Mouse (Mus musculus) midbrain, embryonic 14.5 days (tissue): Measurements from ENCODE around the gene Fndc5. TPM values are rescaled to one million over a fixed set of nuclear protein-coding genes. Genes with fewer than 3 reads are reported as not detected.

Experiments used
- ATAC-seq: fragments of 200-750 bp; cut with Nextera tagmentation; 2 replicates; pipeline ENCODE4 v1.8.0; 2017; ENCODE audit warnings: moderate number of reproducible peaks, moderate library complexity; ENCODE audit not compliant: low FRiP score, low TSS enrichment
- DNase-seq: peaks from one replicate; pipeline ENCODE4 v3.0.0-alpha.2; 2015
- H3K27ac ChIP-seq: fragments of 300-500 bp; sonication (generic); replicated peaks from 2 replicates; pipeline ENCODE4 v1.5.1; 2014; ENCODE audit warnings: mild to moderate bottlenecking, low read depth, low read length, moderate library complexity
- H3K27me3 ChIP-seq: fragments of 300-500 bp; sonication (generic); 2 replicates; pipeline ENCODE4 v1.6.1; 2014; ENCODE audit warnings: low read length, control low read depth, mixed read lengths; ENCODE audit not compliant: control insufficient read depth, insufficient read depth
- H3K36me3 ChIP-seq: fragments of 300-500 bp; sonication (generic); 2 replicates; pipeline ENCODE4 v1.6.1; 2014; ENCODE audit warnings: low read length, control low read depth; ENCODE audit not compliant: control insufficient read depth, insufficient read depth
- H3K4me1 ChIP-seq: fragments of 300-500 bp; sonication (generic); 2 replicates; pipeline ENCODE4 v1.6.1; 2014; ENCODE audit warnings: mild to moderate bottlenecking, antibody characterized with exemption, low read length, control low read depth; ENCODE audit not compliant: control insufficient read depth, insufficient read depth
- H3K4me2 ChIP-seq: fragments of 300-500 bp; sonication (generic); 2 replicates; pipeline ENCODE4 v1.6.1; 2014; ENCODE audit warnings: mild to moderate bottlenecking, low read length, moderate library complexity
- H3K4me3 ChIP-seq: fragments of 300-500 bp; sonication (generic); replicated peaks from 2 replicates; pipeline ENCODE4 v1.5.1; 2014; ENCODE audit warnings: low read depth, low read length
- H3K9ac ChIP-seq: fragments of 300-500 bp; sonication (generic); replicated peaks from 2 replicates; pipeline ENCODE4 v1.6.1; 2014; ENCODE audit warnings: mild to moderate bottlenecking, low read length, moderate library complexity
- H3K9me3 ChIP-seq: fragments of 300-500 bp; sonication (generic); 2 replicates; pipeline ENCODE4 v1.6.1; 2016; ENCODE audit warnings: low read length, control low read depth, mixed read lengths; ENCODE audit not compliant: control insufficient read depth
- WGBS: fragments of 180-500 bp; shearing (Covaris S2); extraction: QIAGEN DNeasy Blood & Tissue Kit; methylation state at CpG from one replicate; pipeline ENCODE4 v1.1.7; 2014; 5-methylcytosine and 5-hydroxymethylcytosine counted together
- polyA plus RNA-seq: library from polyadenylated mRNA; unstranded; fragments of >200 nt; fragmentation: Nextera tagmentation; extraction: Ambion mirVana; gene quantifications from 2 replicates; pipeline ENCODE4 v1.2.1, GENCODE M21; 2014

Fndc5 gene
- polyA plus RNA-seq: 5.6 and 8.0 TPM in 2 replicates

DNA sequence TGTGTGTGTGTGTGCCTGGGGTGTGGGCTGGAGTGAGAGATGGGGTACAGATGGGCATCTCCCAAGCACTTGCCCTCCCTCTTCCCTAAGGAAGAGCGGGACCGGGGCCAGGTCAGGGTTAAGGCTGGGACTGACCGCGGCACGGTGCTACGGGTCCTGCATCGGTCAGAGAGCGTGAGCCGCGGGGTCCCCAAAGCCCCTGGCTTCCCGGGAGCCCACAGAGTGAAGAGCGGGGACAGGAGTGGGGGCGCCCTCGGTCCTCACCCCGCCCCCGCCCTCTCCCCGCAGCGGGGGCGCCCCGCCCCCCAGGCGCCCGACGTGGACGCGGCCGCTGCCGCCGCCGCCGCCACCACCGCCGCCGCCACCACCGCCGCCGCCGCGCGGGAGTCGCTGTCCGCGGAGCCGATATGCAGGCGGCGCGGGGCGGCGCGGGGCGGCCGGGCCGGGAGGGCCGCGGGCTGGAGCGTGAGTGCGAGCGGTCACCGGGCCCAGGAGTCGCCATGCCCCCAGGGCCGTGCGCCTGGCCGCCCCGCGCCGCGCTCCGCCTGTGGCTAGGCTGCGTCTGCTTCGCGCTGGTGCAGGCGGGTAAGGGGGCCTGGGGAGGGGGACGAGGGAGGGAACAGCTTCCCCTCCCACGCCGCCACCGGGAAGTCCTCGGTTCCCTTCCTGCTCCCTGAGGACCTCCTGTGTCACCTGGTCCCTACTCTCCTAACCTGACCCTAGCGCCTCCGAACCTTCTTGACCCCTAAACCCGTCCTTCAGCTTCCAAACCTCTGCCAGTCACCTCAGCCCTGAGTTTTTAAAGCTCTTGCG, at the start of gene Fndc5:
Fndc5 (plus strand) TSS at position 421 of the 813 bp plus-strand sequence.
- Histone ChIP-seq H3K27me3 (peaks cover 26% of the 10 kb centered on the region), H3K36me3 (no peaks in the 10 kb centered on the region), H3K4me2 (peak within 1 kb of the TSS; percentile 97), H3K4me3 (peak within 1 kb of the TSS; percentile 47), H3K4me1 (peaks cover 13% of the 10 kb centered on the region), H3K27ac (no peak within 1 kb of the TSS), H3K9ac (peak within 1 kb of the TSS; percentile 83), H3K9me3 (no peaks in the 10 kb centered on the region)
- WGBS: 2% methylated on average over 49 of the region's 80 CpGs
- ATAC-seq: peak; percentile 43; the same call in 1 of the 2 replicates
- DNase-seq: peak; percentile 65

DNA sequence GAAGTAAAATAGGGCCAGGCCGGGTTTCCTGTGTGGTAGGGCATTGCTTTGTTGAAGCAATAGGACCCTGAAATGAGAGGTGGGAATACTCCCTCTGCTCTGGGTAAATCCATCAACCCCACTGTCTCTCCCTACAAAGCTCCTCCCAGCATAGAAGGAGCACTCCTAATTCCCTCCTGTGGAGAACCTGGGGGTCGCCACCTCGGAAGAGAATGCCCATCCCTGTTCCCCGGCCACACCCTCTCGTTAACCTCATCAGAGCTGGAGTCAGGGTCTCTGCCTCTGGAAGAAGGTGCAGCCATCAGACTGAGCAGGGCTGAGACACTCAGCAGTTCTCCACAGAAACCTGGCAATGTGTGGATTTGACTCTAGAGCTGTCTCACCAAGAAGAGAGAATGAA, 48.9 kb upstream of the Fndc5 start:
- no peak for ATAC-seq
- no peak overlapping the region for H3K9ac ChIP-seq
- WGBS: 61% methylated on average over 5 of the region's 5 CpGs
- H3K27ac ChIP-seq: no peak overlapping the region
- peaks cover 23% of the 10 kb centered on the region for H3K36me3 ChIP-seq
- no peak for DNase-seq
- H3K9me3 ChIP-seq: no peaks in the 10 kb centered on the region
- H3K27me3 ChIP-seq: no peaks in the 10 kb centered on the region
- no peak overlapping the region for H3K4me2 ChIP-seq
- no peak overlapping the region for H3K4me3 ChIP-seq
- H3K4me1 ChIP-seq: no peaks in the 10 kb centered on the region

DNA sequence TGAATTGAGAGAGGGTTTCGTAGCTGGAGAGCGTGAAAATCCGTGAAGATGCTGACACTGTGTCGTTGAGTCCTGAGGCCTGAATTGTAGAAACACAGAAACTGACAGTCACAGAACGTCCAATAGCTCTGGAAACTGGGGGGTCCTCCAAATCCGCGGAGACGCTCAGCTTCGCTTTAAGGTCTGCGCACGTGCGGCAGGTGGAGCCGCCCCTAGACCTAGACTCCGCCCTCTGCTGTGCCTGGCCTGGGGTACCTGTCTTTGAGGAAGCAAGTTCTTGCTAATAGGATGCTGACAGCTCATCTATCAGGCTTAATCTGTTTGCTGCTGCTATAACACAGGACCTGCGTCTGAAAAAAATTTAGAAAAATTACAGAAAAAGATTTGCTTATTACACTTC, 41.5 kb upstream of the Fndc5 start:
- ATAC-seq (no peak), DNase-seq (no peak)
- H3K36me3 ChIP-seq: no peaks in the 10 kb centered on the region
- no peak overlapping the region for H3K4me2 ChIP-seq
- no peaks in the 10 kb centered on the region for H3K4me1 ChIP-seq
- no peaks in the 10 kb centered on the region for H3K27me3 ChIP-seq
- no peak overlapping the region for H3K4me3 ChIP-seq
- H3K9ac ChIP-seq: no peak overlapping the region
- 37% methylated on average over 15 of the region's 15 CpGs for WGBS
- no peaks in the 10 kb centered on the region for H3K9me3 ChIP-seq
- H3K27ac ChIP-seq: no peak overlapping the region

- H3K9ac ChIP-seq: no peak overlapping the region
These were observed 39.8 kb upstream of the Fndc5 start for GRCm38 (mm10) chr4:129097006-129097405.

GRCm38 (mm10) chr4:129102133-129102829, 34.5 kb upstream of the Fndc5 start:
- DNase-seq: no peak
- ATAC-seq: no peak
- Histone ChIP-seq H3K4me2 (no peak overlapping the region), H3K4me3 (no peak overlapping the region), H3K9ac (no peak overlapping the region), H3K9me3 (no peaks in the 10 kb centered on the region), H3K4me1 (no peaks in the 10 kb centered on the region), H3K36me3 (no peaks in the 10 kb centered on the region), H3K27me3 (peaks cover 28% of the 10 kb centered on the region), H3K27ac (no peak overlapping the region)
- 87% methylated on average over 14 of the region's 14 CpGs for WGBS

More at GRCm38 (mm10) chr4:129097006-129097405, 39.8 kb upstream of the Fndc5 start:
- no peak overlapping the region for H3K4me2 ChIP-seq
- ATAC-seq (no peak), DNase-seq (no peak)
- no peaks in the 10 kb centered on the region for H3K27me3 ChIP-seq
- H3K36me3 ChIP-seq: no peaks in the 10 kb centered on the region
- H3K27ac ChIP-seq: no peak overlapping the region
- no peaks in the 10 kb centered on the region for H3K4me1 ChIP-seq
- H3K4me3 ChIP-seq: no peak overlapping the region
- H3K9me3 ChIP-seq: no peaks in the 10 kb centered on the region
- WGBS: 75% methylated on average over 7 of the region's 7 CpGs

DNA sequence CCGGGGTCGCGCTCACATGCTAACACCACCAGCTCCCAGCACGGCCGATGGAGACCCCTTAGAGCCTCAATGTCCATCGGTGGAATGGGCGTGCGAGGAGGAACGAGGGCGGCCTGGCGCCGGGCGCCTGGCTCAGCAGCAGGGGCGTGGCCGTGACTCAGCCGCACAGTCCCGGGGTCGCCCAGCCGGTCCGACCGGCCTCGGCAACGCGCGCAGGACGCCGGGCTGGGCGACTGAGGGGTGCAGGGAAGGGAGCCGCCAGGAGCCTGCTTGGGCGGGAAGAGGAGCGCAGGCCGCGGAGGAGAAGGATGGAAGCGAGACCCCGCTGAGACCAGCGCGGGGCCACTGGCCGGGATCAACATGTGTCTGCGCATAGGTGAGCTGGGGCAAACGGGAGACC, 31.4 kb upstream of the Fndc5 start, which contains the start of gene Tmem54:
Tmem54 (plus strand) TSS at position 193 of the 400 bp plus-strand sequence.
- H3K27ac ChIP-seq: no peak within 1 kb of the TSS

DNA sequence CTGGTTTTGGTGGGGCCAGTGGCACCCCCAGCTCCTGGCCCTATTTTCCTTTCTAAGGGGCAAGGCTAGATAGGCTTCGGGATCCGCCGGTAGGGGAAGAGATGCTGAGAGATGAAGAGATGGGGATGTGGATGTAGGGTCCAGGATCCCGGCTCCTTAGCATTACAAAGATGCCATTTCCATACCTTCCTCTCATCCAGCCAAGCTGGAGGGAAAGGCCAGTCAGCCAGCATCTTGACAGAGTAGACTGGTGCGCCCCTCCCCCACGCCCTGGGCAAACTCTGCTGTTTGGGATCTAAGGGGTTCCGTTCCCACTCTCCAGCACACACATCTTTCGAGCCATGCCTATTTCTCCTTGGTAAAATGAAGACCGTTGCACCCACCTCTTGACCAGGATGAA, 30.7 kb upstream of the Fndc5 start:
- Histone ChIP-seq H3K27ac (no peak overlapping the region), H3K4me2 (no peak overlapping the region), H3K4me3 (no peak overlapping the region), H3K9ac (no peak overlapping the region), H3K9me3 (no peaks in the 10 kb centered on the region), H3K36me3 (no peaks in the 10 kb centered on the region), H3K4me1 (no peaks in the 10 kb centered on the region), H3K27me3 (peaks cover 28% of the 10 kb centered on the region)
- DNase-seq (no peak), ATAC-seq (no peak)
- 23% methylated on average over 9 of the region's 9 CpGs for WGBS

More for the DNA sequence above, 31.4 kb upstream of the Fndc5 start, which contains the start of gene Tmem54:
- no peaks in the 10 kb centered on the region for H3K4me1 ChIP-seq
- H3K36me3 ChIP-seq: no peaks in the 10 kb centered on the region
- H3K9me3 ChIP-seq: no peaks in the 10 kb centered on the region
- H3K4me2 ChIP-seq: peak within 1 kb of the TSS; percentile 37
- WGBS: 2% methylated on average over 40 of the region's 40 CpGs
- no peak within 1 kb of the TSS; the same call in 1 of the 2 replicates for H3K9ac ChIP-seq
- H3K4me3 ChIP-seq: peak within 1 kb of the TSS; percentile 13; the same call in 1 of the 2 replicates
- DNase-seq: no peak
- ATAC-seq: no peak
- peaks cover 28% of the 10 kb centered on the region for H3K27me3 ChIP-seq

DNA sequence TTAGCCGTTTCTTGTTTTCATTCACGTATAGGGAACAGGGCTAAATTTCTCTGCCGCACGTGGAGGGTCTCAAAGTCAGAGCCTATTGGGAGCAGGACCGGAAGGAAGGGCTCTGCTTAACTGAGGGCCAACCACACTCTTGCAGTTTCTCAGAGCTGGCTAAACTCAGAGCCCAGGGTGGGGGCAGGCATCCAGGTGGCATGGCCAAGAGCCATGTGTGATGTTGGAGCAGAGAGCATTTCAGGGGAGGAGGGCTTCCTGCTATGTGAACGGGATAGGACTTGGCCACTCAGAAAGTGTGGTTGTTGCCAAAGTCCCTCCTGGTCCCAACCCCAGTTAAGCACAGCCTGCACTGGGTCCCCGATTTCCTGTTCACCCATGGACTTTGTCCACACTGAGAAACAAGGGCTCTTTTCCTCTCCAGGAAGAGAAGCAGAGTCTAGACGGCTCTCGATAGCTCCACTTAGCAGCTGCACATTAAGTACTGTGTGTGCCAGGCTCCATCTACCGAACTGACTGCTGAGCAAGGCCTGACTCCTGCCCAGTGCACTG, 29.4 kb upstream of the Fndc5 start:
- ATAC-seq (no peak), DNase-seq (no peak)
- Histone ChIP-seq H3K9me3 (no peaks in the 10 kb centered on the region), H3K4me3 (no peak overlapping the region), H3K27ac (no peak overlapping the region), H3K4me2 (no peak overlapping the region), H3K36me3 (no peaks in the 10 kb centered on the region), H3K4me1 (0 out of 2 replicates have a peak, but pooled peaks cover 2% of the 10 kb centered on the region), H3K27me3 (peaks cover 28% of the 10 kb centered on the region), H3K9ac (no peak overlapping the region)
- 76% methylated on average over 10 of the region's 10 CpGs for WGBS
